Mouse (Mus musculus) testis, postnatal 14 days (tissue): Measurements from ENCODE around the gene Themis.

Experiments
- DNase-seq: peaks from one replicate; pipeline ENCODE4 v3.0.0; 2021; ENCODE audit warnings: low spot score

The Themis gene

DNA sequence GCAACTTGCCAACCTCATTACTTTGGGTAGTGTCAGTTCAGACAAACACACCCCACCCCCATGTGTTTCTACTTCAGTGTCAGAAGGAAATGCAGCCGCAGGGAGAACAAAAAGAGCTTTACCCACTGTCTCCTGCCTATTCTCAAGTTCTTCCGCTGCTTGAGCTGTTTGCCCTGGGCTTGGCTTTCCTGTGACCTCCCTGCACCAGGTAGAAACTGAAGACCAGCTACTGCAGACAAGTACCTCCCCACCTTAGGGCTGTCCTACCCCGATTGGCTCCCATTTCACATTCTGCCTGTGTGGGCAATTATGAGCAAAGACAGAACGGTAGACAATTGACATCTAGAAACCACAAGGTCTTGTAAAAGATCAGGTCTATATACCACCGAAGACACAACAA lies at the start of gene Themis:
Themis (plus strand) TSS at position 100 of the 400 bp plus-strand sequence.
- no peak for DNase-seq

DNA sequence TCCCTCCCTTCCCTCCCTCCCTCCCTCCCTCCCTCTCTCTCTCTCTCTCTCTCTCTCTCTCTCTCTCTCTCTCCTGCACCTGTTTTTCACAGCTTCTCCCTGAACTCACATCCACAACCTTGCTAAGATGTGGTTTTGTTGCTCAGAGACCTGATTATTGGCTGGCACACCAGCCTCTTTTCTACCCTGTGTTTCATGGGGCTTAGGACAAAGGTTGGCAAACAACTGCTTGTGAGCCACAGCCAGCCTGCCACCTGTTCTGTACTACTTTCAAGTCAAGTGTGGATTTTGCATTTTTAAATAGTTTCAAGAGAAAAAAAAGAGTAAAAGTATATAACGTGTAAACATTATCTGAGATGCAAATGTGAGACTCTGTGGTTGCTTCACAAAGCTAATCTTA lies 48.7 kb upstream of the Themis start:
- no peak for DNase-seq

DNA sequence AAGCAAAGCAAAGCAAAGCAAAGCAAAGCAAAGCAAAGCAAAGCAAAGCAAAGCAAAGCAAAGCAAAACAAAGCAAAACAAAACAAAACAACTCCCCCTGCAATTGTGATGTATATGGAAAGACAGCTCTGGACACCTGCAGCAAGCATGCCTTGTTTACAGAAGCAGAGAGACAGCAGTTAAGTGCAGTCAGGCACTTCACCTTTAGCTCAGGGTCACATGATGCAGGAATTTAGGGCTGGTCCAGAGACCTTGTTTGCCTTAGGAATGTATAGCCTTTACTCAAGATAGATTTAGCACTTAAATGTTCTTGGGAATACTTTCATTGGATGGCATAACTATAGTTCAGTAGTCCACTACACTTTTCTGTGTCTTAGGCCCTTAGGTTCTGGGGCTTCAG lies 32.1 kb upstream of the Themis start:
- DNase-seq: no peak

DNA sequence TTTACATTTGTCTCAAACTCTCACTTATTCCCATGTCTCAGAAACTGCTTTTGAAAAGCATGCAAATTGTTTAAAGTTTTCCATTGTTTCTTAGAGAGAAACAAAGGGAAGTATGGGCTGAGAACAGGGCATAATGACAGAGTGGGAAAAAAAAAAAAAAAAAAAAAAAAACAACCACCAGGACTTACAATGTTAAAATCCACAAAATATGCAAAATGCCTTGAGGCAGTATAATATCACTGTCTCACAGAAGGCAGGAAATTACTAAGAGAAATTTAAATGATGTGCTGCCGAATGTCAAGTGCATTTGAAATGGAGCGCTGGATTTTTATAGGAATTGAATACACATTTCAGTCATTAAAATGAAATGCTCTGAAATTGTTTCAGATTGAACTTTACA lies 26.3 kb upstream of the Themis start:
- no peak for DNase-seq

DNA sequence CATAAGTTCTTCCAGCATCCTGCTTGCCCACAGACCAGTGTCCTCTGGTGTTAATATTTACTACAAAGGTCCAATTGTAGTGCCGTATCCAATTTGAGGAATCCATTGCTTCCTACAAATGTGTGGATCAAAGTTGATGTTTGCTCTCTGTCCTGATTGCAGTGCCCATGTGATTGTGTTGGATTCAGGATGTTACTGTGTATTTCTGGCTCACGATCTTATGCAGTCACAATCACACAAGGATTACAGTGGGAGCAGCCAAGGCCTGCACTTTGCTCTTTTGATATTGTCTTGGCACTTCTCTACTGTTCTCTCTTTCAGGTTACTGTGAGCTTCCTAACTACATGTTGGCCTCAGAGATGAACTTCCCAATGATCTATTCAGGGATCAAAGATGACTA lies 20.3 kb upstream of the Themis start:
- DNase-seq: no peak

DNA sequence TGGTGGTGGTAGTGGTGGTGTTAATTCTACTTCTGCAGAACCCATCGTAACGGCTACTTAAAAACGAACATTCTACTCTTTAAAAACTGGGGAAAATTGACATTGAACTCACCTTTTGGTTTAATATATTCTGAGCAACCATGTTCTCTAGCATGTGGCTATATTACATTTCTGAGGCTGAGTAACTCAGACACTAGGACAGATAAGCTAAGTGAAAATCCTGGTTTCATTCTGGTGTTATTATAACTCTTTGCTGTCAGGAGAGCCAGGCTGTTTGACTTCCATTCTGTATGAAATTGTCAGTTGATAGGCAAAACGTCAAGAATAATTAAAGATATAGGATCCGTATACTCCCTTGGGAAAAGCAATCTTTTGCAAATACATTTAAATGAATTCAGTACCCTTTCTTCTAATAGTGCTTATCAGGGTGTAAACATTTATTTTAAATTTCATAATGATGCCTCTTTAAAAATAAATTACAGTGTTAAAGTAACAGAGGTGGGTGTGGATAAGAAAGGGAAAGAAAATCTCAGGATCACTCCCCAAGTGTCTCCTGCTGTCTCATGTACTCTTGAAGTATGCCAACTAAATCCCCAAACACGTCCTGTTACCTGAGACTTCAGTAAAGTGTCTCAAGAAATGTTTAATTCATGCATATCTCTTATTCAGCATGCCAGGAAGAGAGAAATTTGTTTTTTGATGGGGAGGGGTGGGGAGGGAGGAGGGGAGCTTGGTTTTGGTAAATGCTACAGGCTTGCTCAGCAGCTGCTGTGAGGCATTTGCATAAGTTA lies 18.9 kb upstream of the Themis start:
- DNase-seq: no peak

DNA sequence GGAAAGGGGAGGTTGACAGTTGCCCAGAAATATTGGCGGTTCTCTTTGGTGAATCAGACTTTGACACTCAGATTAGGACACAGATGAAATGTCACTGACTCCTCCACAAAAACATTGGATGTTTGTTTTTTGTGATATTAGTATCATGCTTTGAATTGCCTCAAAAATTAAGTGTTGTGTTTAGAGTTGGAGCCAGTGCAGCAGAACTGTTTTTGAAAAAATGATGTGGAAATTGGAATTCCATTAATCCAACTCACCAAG lies 18.3 kb upstream of the Themis start:
- no peak for DNase-seq

DNA sequence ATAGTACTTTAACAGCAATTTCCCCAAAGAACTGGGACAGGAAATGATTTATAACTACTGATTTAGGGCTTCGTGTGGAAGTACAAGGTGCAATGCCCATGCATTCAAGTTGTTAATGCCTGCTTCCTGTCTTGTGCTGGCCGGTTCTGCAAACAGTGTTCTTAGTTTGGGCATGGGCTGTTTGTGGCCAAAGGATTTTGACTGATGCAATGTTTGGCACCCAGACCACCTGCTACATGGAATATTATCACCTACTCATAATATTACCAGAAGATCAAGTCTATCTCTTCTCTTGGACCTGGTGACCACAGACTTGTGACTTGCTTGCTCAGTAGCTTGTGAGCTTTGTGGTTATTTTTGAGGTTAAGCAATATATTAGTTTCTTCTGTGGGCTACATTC lies 16.2 kb upstream of the Themis start:
- no peak for DNase-seq

DNA sequence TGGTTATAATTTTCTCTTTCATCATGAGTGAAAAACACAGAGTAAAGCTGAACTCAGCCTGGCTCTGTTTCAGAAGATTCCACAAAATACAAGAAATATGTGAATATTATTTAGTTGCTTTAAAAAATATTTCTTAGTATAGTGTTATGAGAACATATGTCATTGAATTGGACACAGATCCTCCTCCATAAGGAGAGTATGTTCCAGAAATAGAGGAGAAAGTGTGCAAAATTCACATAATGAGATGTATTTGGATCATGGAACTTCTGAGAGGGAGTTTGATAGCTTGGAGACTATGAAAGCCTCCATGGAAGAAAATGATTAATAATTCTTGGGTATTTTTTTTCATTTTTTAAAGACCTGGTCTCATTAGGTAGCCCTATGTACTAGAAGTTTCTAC lies 13.4 kb upstream of the Themis start:
- no peak for DNase-seq

DNA sequence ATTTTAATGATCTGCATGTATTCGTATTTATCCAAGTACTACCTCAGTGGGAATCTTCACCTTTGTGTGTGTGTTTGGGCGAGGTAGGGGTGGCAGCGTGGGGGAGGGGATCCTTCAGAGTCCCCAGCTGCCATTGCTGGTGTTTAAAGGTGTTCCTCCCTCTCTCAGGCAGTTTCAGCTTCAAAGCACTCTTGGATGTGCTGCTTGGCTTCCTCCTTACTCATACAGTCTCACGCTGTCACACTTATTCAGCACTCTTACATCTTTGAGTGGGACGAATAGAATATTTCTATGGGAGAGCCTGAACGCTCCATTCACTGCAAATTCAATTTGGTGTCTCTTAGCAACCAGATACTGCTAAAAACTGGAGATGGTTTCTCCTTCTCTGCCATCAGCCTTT lies 3.0 kb upstream of the Themis start:
- no peak for DNase-seq

DNA sequence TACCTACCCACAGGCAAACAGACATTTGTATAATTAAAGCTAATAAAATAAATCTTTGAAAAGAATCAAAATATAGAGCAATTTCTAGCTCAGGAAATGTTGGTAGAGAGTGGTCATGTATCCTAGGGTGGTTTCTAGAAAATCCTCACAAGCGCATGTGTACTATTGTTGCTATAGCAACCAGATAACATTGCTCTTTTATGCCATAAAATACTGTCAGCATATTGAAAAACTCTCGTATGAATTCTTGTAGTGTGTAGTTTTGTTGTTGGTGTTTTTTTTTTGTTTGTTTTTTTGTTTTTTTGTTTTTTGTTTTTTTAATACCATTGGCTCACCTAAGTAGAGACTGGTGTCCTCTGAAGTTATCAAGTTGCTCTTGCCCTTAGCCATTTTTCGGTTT lies 5.8 kb downstream of the Themis start:
- DNase-seq: no peak

DNA sequence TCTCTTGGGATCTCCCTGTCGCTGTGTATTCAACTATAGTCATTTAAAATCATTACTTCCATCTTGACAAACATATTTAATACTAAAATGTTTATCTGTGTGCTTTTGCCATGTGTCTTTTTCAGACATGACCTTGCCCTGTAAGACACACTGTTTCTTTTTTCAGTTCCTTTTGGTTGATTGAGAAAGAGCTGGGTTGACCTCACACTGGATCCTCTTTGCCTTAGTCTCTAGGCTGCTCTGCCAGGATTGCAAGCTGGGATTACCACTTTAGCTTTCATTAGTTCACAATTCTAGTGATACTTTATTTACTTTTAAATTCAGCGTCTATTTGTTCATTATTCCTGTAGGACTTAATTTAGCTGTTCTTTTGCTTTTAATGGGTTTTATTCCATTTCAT lies 7.2 kb downstream of the Themis start:
- no peak for DNase-seq

DNA sequence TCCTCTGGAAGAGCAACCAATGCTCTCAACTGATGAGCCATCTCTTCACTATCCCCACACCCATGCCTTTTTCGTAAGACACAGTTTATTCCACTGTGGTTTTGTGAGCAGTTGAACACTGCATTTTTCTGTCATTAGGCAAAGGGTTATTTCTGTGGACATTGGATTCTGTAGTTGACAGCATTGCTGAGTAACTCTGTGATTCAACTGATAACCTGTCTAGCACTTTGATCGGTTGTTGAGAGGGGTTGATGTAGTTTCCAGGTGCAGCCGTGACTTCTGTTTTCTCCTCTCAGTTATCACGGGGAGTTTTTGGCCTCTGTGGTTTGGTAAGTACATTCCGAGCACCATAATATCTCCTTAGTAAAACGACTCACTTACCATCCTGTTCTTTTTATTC lies 26.8 kb downstream of the Themis start:
- DNase-seq: no peak

DNA sequence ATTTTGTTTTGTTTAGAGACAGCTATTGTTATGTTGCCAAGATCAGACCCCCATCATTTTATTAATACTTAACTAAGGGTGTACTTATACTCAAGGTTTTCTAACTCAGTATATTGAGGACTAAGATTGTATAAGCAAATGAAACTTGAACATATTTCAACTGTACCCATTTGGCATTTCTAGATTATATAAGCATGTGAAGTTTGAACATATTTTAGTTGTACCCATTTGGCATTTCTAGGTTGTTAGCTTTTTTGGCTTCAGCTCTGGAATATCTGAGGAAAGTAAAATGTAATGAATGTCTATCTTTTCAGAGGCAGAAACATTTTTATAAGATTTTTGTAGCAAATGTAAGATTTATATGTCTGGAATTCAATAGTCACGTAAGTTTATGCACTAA lies 27.9 kb downstream of the Themis start:
- DNase-seq: no peak

DNA sequence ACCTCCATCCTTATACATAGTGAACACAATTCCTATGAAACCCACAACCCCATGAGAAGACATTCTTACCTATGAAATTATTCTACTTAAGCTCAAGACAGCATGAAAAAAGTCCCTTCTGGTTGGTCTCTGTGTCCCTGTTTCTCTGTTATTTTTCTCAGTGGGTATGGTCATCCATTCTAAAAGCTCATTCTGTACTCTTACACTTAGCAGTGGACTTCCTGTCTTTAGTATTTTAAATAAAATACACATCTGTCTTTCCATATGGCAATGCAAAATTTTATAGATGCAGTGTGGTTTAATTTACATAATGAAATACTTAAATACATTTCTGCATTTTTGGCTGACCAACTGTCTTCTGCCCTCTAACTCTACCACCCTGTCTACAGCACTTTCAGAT lies 30.0 kb downstream of the Themis start:
- DNase-seq: no peak

DNA sequence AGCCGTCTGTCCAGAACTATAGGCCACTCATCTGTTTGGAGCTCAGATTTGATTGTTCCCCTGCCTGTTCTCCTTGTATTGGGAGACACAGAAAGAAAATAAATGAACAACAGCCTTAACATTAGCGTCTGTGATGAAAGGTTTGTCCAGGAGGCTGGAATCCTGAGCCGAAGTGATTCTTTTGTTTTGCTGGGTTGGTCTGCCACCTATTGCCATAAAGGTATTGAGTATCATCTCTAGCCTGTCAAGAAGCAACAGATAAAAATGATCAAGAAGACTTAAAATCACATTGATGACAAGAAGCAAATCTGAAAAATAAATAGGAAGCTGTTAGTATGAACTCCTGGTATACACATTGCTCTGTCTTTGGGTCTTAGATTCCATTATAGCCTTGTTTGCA lies 53.7 kb downstream of the Themis start:
- DNase-seq: no peak

DNA sequence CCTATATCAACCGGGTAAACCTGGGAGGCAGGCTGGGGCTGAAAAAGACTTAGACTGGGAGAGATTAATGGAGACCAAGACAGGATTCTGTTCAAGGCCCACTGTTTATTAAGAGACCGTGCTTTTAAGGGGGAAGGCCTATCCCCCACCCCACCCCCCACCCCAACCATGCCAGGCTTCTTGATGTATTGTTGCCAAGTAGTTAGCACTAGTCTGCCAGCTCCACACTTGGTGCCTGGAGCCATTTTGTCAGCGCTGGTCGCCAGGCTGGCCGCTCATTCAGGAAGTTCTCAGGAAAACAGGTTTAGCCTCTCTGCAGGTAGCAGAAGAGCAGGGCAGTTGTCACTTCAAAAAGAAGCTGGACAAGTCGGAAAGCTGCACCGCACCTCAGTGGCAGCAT lies 55.1 kb downstream of the Themis start:
- no peak for DNase-seq

DNA sequence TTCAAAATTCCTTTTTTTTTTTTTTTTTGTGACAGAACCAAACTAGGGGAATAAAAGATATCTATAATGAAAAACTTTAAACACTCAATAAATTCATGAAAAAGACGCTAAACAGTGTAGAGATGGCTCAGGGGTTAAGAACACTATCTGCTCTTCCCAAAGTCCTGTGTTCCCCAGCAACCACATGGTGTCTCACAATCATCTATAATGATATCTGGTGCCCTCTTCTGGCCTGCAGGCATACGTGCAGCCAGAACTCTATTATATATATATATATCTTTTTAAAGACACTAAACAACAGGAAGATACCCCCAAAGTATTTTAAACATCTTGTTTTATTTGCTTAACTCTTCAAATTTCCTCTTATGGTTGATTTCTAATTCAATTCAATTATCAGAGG lies 62.0 kb downstream of the Themis start:
- no peak for DNase-seq

DNA sequence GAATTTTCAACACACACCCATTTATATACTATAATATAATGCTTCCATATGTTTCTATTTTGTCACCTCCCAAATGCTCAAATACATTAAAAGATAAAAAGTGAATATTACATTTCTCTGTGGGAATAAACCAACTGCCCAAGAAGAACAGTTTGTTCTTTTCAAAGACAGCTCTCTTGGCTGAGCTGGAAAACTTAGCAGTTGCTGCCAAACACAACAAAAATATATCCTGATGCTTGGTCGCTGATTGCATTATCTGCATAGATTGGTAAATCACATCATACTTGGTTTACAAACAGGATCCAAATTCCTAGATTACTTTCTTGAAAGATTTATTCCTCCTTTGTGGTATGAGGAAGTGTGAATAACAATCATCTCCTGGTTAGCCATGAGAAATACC lies 69.8 kb downstream of the Themis start:
- no peak for DNase-seq

DNA sequence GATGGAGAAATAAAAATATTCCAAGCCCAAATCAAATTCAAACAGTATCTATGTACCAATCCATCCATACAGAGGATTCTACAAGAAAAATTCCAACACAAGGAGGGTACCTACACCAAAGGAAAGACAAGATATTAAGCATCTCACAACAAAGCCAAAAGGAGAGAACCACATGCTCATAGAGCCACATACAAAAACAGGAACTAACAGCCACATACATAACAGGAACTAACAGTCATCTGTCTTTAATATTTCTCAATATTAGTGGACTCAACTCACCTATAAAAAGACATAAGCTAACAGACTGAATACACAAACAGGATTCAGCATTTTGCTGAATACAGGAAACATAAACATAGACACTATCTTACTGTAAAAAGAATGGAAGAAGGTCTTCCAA lies 78.3 kb downstream of the Themis start:
- DNase-seq: no peak

DNA sequence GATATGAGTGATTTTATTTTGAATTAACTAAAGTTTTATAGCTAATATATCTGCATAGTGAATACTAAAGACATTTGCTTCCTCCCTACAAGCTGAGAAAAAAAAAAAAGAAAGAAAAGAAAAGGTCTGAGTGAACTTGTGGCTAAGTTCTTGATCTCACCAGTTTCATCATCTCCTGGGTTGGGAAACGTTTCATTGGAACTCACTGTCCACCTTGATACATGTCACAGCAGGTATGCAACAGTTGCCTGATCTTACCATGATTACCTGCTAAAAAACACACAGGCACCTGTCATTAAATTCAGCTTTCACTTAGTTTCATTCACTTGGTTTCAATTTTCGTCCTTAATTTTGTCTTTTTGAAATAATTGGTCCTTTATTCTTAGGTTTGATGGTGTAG lies 85.2 kb downstream of the Themis start:
- no peak for DNase-seq

DNA sequence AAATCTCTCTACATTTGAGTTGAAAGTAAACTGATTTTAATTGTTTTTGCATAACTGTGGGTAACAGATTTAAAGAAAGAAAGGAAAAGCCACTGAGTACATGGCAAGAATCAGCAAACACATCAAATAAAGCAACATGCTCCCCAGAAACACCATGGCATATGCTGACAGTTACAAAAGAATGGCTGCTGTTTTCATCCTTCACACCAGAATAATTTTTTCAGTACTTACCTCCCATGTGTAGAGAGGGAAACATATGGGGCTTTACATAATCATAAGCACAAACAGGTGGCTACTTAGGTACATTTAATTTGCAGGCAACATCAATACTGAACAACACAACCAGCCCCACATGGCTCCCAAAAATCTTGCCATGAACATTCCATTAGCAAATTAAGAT lies 86.8 kb downstream of the Themis start:
- no peak for DNase-seq

DNA sequence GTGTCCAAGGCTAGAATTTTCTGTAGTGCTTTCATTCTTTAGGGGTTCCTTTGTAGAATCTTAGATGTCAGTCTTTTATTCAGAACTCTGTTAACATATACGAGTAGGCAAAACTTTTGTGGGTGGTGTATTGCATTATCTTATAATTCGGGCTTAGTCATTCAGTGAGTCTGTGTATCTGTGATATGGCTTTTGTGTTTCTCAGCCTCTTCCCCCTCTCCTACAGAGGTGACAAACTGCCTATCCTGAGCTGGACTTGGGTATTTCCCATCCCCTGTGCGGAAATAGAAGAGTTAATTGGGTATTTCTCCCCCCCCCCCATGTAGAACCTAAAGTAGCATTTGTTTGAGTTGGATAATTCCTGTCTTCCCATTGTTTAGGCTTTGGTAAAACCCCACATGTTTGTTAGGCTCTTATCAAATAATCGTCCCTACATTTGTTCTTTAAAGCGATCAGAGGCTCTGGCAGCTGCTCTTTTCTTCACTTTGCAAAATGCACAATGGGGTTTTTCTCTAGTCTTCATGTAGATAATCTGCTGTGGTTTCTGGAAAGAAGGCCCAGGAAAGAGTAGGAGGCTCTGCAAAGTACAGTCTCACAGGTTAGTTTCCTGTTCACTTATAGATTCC lies 108.7 kb downstream of the Themis start:
- DNase-seq: no peak

DNA sequence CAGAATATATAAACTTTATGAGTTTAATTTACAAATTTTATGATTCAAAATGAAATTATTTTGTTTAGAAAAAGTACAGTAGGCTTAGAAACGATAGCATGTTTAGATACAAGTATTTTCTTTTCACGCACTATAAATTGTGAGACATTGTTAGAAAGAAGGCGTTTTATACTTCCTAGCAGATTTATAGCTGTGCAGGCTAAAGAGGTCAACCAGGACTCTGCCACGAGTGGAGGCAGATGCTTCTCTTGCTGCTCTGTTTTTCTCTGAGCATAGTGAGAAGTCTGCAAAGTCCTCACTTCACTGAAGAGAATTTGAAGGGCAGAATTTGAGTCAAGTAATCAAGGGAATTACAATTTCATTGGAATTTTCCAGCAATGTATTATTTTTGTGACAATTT lies 131.3 kb downstream of the Themis start:
- DNase-seq: no peak
